Mouse (Mus musculus) megakaryocyte-erythroid progenitor cell, adult 5-6 weeks (primary cell): ENCODE data around the gene Ppp1r3g. TPM values are rescaled to one million over a fixed set of nuclear protein-coding genes. Genes with fewer than 3 reads are reported as not detected.

Experiments used
- ATAC-seq: replicated peaks from 2 replicates; pipeline ENCODE4 v1.8.0; 2016; ENCODE audit warnings: mild to moderate bottlenecking, inconsistent platforms; ENCODE audit not compliant: severe bottlenecking, poor library complexity, low FRiP score, low TSS enrichment
- total RNA-seq, 2 experiments: library from RNA; stranded (forward) in 1 of 2; stranded (reverse) in 1 of 2; fragments of 200-1000, 215-1000 nt in 1 of 2; fragments of >200 nt in 1 of 2; fragmentation: Nextera tagmentation in 1 of 2; gene quantifications; 2 replicates each; pipeline ENCODE4 v1.2.3; 2014 to 2017

Gene Ppp1r3g
- total RNA-seq, 2 experiments from 2014 or later, result not detected

- 0 out of 2 replicates have a peak, but pooled peaks have one; percentile 29 for ATAC-seq
Measured at GRCm38 (mm10) chr13:35991185-35991584, 32.5 kb downstream of the Ppp1r3g start.

- ATAC-seq, result no peak
Measured at GRCm38 (mm10) chr13:35994067-35994466, 35.4 kb downstream of the Ppp1r3g start.

GRCm38 (mm10) chr13:35995231-35995630, 36.6 kb downstream of the Ppp1r3g start:
- ATAC-seq, result no peak

- no peak for ATAC-seq
Measured at GRCm38 (mm10) chr13:35995696-35996426, 37.2 kb downstream of the Ppp1r3g start.

- no peak for ATAC-seq
Measured at GRCm38 (mm10) chr13:35997606-35998005, 39.0 kb downstream of the Ppp1r3g start.

- no peak for ATAC-seq
Measured at GRCm38 (mm10) chr13:36000798-36001197, 42.2 kb downstream of the Ppp1r3g start.

- ATAC-seq, result no peak
Measured at GRCm38 (mm10) chr13:36009981-36010380, 51.3 kb downstream of the Ppp1r3g start.

- ATAC-seq, result no peak
Measured at GRCm38 (mm10) chr13:36015636-36016035, 57.0 kb downstream of the Ppp1r3g start.

GRCm38 (mm10) chr13:36018017-36018416, 59.4 kb downstream of the Ppp1r3g start:
- no peak for ATAC-seq

GRCm38 (mm10) chr13:36019309-36020274, 61.0 kb downstream of the Ppp1r3g start:
- ATAC-seq, result peak; percentile 64; the same call in 1 of the 2 replicates

Other genes with a start within 250 kb of the Ppp1r3g start
- 22.2 and 34.4 TPM in 2 replicates for gene Rpp40, start 52.5 kb upstream of the Ppp1r3g start, total RNA-seq (2014; fragmentation: Nextera tagmentation)
- 19.7 and 21.8 TPM in 2 replicates for gene Rpp40, start 52.5 kb upstream of the Ppp1r3g start, total RNA-seq (2017)
- 53.3 and 54.5 TPM in 2 replicates for gene Fars2, start 158.6 kb downstream of the Ppp1r3g start, total RNA-seq (2014; fragmentation: Nextera tagmentation)
- gene Fars2, start 158.6 kb downstream of the Ppp1r3g start, total RNA-seq (2017), result 55.2 and 110 TPM in 2 replicates
- 22.8 and 37.9 TPM in 2 replicates for gene Lyrm4, start 158.7 kb downstream of the Ppp1r3g start, total RNA-seq (2014; fragmentation: Nextera tagmentation)
- 30.8 and 45.3 TPM in 2 replicates for gene Lyrm4, start 158.7 kb downstream of the Ppp1r3g start, total RNA-seq (2017)